Mouse (Mus musculus): Measurements from ENCODE around the gene Pcp4l1. TPM values are rescaled to one million over a fixed set of nuclear protein-coding genes. Genes with fewer than 3 reads are reported as not detected.
"Not testable (repeated sequence)": the region's sequence is repeated elsewhere in the genome, so short reads cannot be mapped to it uniquely, and the experiment has no call there.

Pcp4l1 gene
- 0.13 TPM for polyA plus RNA-seq (2012; fragmentation: generic; extraction: Trizol)
- long read RNA-seq, experiment 1, result 0 reads
- long read RNA-seq, experiment 2, result 0 reads

- Histone ChIP-seq H3K27me3 (ENCODE audit: control insufficient read depth, insufficient read depth, insufficient read length) (no peaks in the 10 kb centered on the region), H3K79me3 (ENCODE audit: low read depth) (no peaks in the 10 kb centered on the region), H3K36me3 (ENCODE audit: control insufficient read depth, insufficient read depth) (no peaks in the 10 kb centered on the region), H3ac (ENCODE audit: control insufficient read depth, insufficient read length, low read depth) (no peak within 1 kb of the TSS), H3K79me2 (ENCODE audit: control insufficient read depth, insufficient read depth) (no peaks in the 10 kb centered on the region), H3K4me3 (ENCODE audit: insufficient read depth, poor library complexity, severe bottlenecking) (no peak within 1 kb of the TSS)
- no peak for TF ChIP-seq USF1 (IDR thresholded peaks at IDR 0.05; ENCODE audit: low read depth)
- no peak for TF ChIP-seq MYOG (IDR thresholded peaks at IDR 0.05; ENCODE audit: control insufficient read depth, extremely low read depth, insufficient read length)
- TF ChIP-seq CEBPB (IDR thresholded peaks at IDR 0.05; ENCODE audit: low read depth), result no peak
- TF ChIP-seq MYOD1 (IDR thresholded peaks at IDR 0.05; ENCODE audit: control insufficient read depth, insufficient read length, low read depth), result no peak
- TF ChIP-seq CTCF (IDR thresholded peaks at IDR 0.05; ENCODE audit: control insufficient read depth, insufficient read depth, insufficient read length), result no peak
- no peak for TF ChIP-seq MAX (IDR thresholded peaks at IDR 0.05)
- TF ChIP-seq FOSL1 (IDR thresholded peaks at IDR 0.05; ENCODE audit: insufficient read depth, low read length, poor library complexity, severe bottlenecking), result no peak
These were observed at the start of gene Pcp4l1 for GRCm38 (mm10) chr1:171195887-171196397. Gene Pcp4l1, minus strand, starts transcription at chr1:171196268.

DNA sequence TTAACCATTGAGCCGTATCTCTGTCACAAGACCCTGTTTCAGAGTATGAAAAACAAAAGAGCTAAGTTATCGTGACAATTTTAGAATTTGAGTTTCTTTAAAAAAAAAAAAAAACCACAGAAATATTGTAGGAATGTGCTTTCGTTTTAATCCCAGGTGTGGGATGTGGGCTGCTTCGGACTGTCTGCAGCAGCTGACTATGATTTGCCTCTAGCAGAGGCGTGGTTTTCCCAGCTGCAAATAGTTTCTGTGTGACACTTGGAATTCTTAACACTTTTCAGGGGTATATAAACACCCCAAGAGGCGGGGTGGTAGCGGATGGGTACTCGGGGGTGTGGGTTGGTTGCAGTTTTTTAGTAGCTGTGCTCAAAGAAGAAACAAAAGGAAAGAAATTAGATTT is 49.3 kb upstream of the Pcp4l1 start:
- H3K79me2 ChIP-seq (ENCODE audit: control insufficient read depth, insufficient read depth), result peaks cover 35% of the 10 kb centered on the region
- H3K4me3 ChIP-seq (ENCODE audit: insufficient read depth, poor library complexity, severe bottlenecking), result no peak overlapping the region
- H3ac ChIP-seq (ENCODE audit: control insufficient read depth, insufficient read length, low read depth), result no peak overlapping the region
- no peak for TF ChIP-seq USF1 (IDR thresholded peaks at IDR 0.05; ENCODE audit: low read depth)
- TF ChIP-seq MAX (IDR thresholded peaks at IDR 0.05), result no peak
- peaks cover 7% of the 10 kb centered on the region for H3K36me3 ChIP-seq (ENCODE audit: control insufficient read depth, insufficient read depth)
- no peaks in the 10 kb centered on the region for H3K27me3 ChIP-seq (ENCODE audit: control insufficient read depth, insufficient read depth, insufficient read length)
- peaks cover 19% of the 10 kb centered on the region for H3K79me3 ChIP-seq (ENCODE audit: low read depth)

DNA sequence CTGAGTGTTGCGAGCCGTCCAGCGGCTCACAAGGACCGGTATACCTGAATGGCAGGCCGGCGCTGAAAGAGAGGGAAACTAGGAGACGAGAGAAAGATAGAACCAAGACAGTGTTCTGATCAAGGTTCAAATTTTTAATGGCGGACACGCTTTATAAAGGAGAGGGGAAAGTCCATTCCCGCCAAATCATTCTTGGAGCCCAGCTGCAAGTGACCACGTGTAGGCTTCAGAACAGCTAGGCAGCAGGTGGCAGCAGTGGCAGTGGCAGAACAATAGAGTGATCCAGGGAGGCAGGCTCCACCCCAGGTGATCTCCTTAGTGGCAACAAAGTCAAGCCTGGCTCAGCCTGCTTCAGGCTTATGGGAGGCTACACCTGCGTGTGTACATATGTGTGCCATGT is 45.9 kb upstream of the Pcp4l1 start:
- H3ac ChIP-seq (ENCODE audit: control insufficient read depth, insufficient read length, low read depth); H3K27me3 ChIP-seq (ENCODE audit: control insufficient read depth, insufficient read depth, insufficient read length); H3K4me3 ChIP-seq (ENCODE audit: insufficient read depth, poor library complexity, severe bottlenecking): not testable (repeated sequence)
- Histone ChIP-seq H3K79me3 (ENCODE audit: low read depth) (peaks cover 19% of the 10 kb centered on the region), H3K36me3 (ENCODE audit: control insufficient read depth, insufficient read depth) (peaks cover 29% of the 10 kb centered on the region), H3K79me2 (ENCODE audit: control insufficient read depth, insufficient read depth) (peaks cover 35% of the 10 kb centered on the region)

DNA sequence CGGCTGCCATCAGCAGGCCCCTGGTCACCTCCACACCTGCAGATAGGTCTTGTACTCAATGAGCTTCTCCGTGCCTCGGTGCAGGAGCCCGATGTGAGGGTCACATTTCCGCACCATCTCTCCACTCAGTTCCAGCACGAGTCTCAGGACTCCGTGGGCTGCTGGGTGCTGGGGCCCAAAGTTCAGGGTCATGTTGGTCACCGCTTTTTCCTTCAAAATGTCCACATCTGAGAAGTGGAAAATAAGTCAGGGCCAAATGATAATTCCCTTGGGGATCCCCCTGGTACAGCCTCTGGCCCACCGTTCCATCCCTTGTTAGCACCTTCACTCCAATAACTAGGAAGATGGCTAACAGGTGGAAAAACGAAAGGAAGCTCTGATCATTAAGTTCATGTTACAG is 44.8 kb upstream of the Pcp4l1 start:
- Histone ChIP-seq H3K79me2 (ENCODE audit: control insufficient read depth, insufficient read depth) (peaks cover 26% of the 10 kb centered on the region), H3K27me3 (ENCODE audit: control insufficient read depth, insufficient read depth, insufficient read length) (no peaks in the 10 kb centered on the region), H3K79me3 (ENCODE audit: low read depth) (peaks cover 11% of the 10 kb centered on the region), H3K36me3 (ENCODE audit: control insufficient read depth, insufficient read depth) (peaks cover 37% of the 10 kb centered on the region), H3K4me3 (ENCODE audit: insufficient read depth, poor library complexity, severe bottlenecking) (no peak overlapping the region), H3ac (ENCODE audit: control insufficient read depth, insufficient read length, low read depth) (no peak overlapping the region)
- no peak for TF ChIP-seq FOSL1 (IDR thresholded peaks at IDR 0.05; ENCODE audit: insufficient read depth, low read length, poor library complexity, severe bottlenecking)
- no peak for TF ChIP-seq MYOG (IDR thresholded peaks at IDR 0.05; ENCODE audit: control insufficient read depth, extremely low read depth, insufficient read length)
- no peak for TF ChIP-seq CTCF (IDR thresholded peaks at IDR 0.05; ENCODE audit: control insufficient read depth, insufficient read depth, insufficient read length)
- TF ChIP-seq MYOD1 (IDR thresholded peaks at IDR 0.05; ENCODE audit: control insufficient read depth, insufficient read length, low read depth), result no peak
- no peak for TF ChIP-seq CEBPB (IDR thresholded peaks at IDR 0.05; ENCODE audit: low read depth)
- TF ChIP-seq USF1 (IDR thresholded peaks at IDR 0.05; ENCODE audit: low read depth), result no peak
- no peak for TF ChIP-seq MAX (IDR thresholded peaks at IDR 0.05)

- no peak for TF ChIP-seq MYOG (IDR thresholded peaks at IDR 0.05; ENCODE audit: control insufficient read depth, extremely low read depth, insufficient read length)
- TF ChIP-seq CTCF (IDR thresholded peaks at IDR 0.05; ENCODE audit: control insufficient read depth, insufficient read depth, insufficient read length), result no peak
- no peak for TF ChIP-seq USF1 (IDR thresholded peaks at IDR 0.05; ENCODE audit: low read depth)
- TF ChIP-seq MYOD1 (IDR thresholded peaks at IDR 0.05; ENCODE audit: control insufficient read depth, insufficient read length, low read depth), result no peak
- TF ChIP-seq MAX (IDR thresholded peaks at IDR 0.05), result no peak
- no peak for TF ChIP-seq FOSL1 (IDR thresholded peaks at IDR 0.05; ENCODE audit: insufficient read depth, low read length, poor library complexity, severe bottlenecking)
- TF ChIP-seq CEBPB (IDR thresholded peaks at IDR 0.05; ENCODE audit: low read depth), result no peak
- Histone ChIP-seq H3K4me3 (ENCODE audit: insufficient read depth, poor library complexity, severe bottlenecking) (no peak overlapping the region), H3K79me2 (ENCODE audit: control insufficient read depth, insufficient read depth) (peaks cover 18% of the 10 kb centered on the region), H3K27me3 (ENCODE audit: control insufficient read depth, insufficient read depth, insufficient read length) (no peaks in the 10 kb centered on the region), H3K36me3 (ENCODE audit: control insufficient read depth, insufficient read depth) (peaks cover 44% of the 10 kb centered on the region), H3ac (ENCODE audit: control insufficient read depth, insufficient read length, low read depth) (no peak overlapping the region), H3K79me3 (ENCODE audit: low read depth) (peaks cover 5% of the 10 kb centered on the region)
These were observed 44.1 kb upstream of the Pcp4l1 start for GRCm38 (mm10) chr1:171239992-171240744.

DNA sequence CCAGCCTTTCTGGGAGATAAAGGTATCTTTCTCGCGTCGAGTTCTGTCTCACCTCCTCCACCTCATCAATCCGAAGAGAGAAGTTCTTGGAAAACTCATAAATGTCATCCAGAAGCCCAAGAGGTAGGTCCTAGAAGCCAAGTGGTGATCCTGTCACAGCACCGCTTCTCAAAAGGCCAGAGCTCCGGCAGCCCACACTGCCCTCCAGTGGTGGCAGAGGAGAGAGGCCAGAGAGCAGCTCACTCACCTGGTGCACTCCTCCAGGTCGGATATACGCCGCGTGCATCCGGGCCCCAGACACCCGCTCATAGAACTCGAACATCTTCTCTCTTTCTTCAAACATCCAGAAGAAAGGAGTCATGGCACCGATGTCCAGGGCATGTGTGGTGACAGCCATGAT is 42.4 kb upstream of the Pcp4l1 start:
- Histone ChIP-seq H3K36me3 (ENCODE audit: control insufficient read depth, insufficient read depth) (peaks cover 53% of the 10 kb centered on the region), H3ac (ENCODE audit: control insufficient read depth, insufficient read length, low read depth) (no peak overlapping the region), H3K27me3 (ENCODE audit: control insufficient read depth, insufficient read depth, insufficient read length) (no peaks in the 10 kb centered on the region), H3K79me3 (ENCODE audit: low read depth) (peaks cover under 1% of the 10 kb centered on the region), H3K79me2 (ENCODE audit: control insufficient read depth, insufficient read depth) (peaks cover 6% of the 10 kb centered on the region), H3K4me3 (ENCODE audit: insufficient read depth, poor library complexity, severe bottlenecking) (no peak overlapping the region)
- no peak for TF ChIP-seq MAX (IDR thresholded peaks at IDR 0.05)
- TF ChIP-seq CTCF (IDR thresholded peaks at IDR 0.05; ENCODE audit: control insufficient read depth, insufficient read depth, insufficient read length), result peak; percentile 74

All from C2C12 (cell line).